Mouse (Mus musculus): Measurements from ENCODE around the gene Cars2.
"Not testable (repeated sequence)": the region's sequence is repeated elsewhere in the genome, so short reads cannot be mapped to it uniquely, and the experiment has no call there.

Gene Cars2

GRCm38 (mm10) chr8:11550281-11550948, at the start of gene Cars2:
Gene Cars2, minus strand, starts transcription at chr8:11550783.
- peak; percentile 90 for DNase-seq (ENCODE audit: low spot score)

- DNase-seq (ENCODE audit: low spot score), result no peak
Observed at GRCm38 (mm10) chr8:11593222-11593884, 42.8 kb upstream of the Cars2 start.

DNA sequence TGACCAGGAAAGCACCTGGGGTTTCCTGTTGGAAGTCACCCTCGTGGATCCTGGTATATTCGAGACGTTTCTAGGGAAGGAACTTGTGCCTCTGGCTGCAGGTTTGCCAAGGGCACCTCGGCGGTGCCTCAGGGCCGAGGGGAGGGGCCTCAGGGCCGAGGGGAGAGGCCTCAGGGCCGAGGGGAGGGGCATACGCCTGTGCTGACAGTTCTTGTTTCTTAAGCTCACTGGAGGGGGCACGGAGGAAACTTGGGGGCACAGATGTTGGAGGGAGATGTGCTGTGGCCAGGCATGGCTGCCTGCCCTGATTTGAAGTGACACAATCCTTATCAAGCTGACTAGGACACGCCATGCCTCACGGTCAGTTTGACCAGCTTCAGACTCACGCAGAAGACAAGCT, 41.7 kb upstream of the Cars2 start:
- peak; percentile 44 for DNase-seq (ENCODE audit: low spot score)

GRCm38 (mm10) chr8:11591837-11592236, 41.3 kb upstream of the Cars2 start:
- DNase-seq (ENCODE audit: low spot score), result no peak

DNA sequence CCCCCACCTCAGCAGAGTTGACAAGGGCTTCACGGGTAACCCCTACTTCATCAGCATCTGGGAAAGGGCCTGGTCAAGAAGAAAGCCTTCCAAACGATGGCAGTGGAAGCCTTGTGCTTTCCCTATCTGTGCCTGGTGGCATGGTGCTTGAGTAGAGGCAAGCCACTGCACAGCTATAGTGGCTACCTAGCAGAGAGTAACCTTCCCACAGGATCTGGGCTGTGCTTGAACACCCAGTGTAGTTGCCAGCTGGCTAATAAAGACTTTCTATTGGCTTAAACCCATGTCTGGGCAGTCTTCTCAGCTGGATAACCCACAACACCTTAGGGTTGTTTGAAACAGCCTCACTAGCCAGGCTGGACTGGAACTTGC, 35.8 kb upstream of the Cars2 start:
- no peak for DNase-seq (ENCODE audit: low spot score)

- no peak for DNase-seq (ENCODE audit: low spot score)
Observed at GRCm38 (mm10) chr8:11585513-11586373, 35.2 kb upstream of the Cars2 start.

DNA sequence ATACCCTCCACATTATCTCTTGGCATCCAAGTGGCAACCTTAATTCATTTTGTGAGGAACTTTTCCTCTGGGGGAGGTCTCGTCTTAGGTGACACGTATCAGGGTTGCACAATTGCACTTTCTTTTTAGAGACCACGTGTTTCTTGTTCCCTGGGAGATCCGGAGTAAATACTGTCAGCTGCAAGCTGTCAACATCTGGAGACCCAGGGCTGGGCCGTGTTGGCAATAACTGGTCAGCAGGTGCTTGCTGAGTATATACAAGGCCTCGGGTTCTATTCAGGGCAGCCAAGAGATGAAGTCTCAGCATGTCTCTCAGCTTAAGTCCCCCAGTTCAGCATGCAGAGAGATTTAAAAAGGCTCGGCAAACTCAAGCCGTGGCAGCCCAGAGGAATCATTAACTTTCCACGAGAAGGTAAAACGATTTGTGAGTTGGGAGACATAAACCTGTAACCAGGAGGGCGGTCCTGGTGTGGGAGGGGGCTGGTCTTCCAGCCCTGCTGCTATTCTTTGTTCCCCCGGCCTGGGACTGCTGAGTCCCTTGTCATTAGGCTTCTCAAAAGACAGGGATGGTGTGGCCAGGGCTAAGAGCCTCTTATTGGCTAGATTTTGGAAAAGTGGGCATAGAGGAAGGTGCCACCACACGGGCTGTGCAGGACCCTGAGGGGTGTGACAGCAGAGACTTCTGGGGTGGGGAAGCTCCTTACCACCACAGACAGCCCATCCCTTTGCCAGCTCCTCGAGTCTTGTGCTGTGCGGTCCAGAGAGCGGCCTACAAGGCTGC, 25.2 kb upstream of the Cars2 start:
- DNase-seq (ENCODE audit: low spot score), result no peak

DNA sequence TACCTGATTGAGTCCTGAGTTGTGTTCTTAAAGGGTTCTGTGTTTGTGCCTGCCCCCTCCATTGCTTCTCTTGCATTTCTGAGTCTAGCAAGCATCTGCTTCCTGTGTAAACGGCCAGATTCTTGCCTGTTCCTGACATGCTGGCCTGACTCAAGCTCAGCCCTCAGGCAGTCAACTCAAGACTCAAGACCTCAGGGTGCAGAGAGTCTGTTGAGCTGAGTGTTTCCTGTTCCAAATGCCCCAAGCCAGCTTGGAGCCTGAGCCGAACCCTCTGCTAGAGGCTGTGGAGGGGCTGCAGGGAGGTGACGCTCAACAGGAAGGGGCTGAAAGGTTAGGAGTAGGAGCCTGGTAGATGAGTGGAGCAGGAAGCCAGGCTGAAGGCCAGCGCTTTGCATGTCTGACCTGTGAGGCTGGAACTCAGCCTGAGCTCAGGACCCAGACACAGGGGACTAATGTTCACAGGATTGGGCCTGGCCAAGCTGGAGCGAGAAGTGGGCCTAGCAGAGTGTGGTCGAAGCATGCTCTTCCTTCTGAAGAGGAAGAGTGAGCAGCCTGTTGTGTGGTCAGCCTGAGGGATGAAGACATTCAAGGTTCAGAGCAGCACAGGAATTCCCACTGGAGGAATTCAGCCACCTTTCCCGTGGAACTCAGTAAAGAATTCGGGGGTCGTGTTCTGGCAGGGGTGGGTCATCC, 24.5 kb upstream of the Cars2 start:
- DNase-seq (ENCODE audit: low spot score), result no peak

- no peak for DNase-seq (ENCODE audit: low spot score)
Observed at GRCm38 (mm10) chr8:11572428-11572827, 21.8 kb upstream of the Cars2 start.

DNA sequence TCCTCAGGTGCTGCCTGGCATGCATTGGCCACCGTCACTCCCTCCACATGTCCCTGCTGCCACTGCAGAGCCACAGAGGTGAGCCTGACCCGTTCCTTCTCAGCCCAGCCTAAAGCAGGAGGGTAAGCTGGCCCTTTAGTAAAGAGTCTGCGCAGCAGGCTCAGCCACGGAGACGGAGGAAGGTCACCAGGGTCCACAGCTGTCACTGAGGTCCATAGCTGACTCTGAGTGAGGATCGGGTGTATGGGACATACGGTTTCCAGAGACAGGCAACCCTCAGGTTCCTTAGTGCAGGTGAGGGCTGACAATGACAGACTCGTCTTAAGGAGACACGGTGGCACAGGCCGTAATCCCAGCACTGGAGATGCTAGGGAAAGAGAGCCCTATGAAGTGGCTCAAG, 21.4 kb upstream of the Cars2 start:
- no peak for DNase-seq (ENCODE audit: low spot score)

DNA sequence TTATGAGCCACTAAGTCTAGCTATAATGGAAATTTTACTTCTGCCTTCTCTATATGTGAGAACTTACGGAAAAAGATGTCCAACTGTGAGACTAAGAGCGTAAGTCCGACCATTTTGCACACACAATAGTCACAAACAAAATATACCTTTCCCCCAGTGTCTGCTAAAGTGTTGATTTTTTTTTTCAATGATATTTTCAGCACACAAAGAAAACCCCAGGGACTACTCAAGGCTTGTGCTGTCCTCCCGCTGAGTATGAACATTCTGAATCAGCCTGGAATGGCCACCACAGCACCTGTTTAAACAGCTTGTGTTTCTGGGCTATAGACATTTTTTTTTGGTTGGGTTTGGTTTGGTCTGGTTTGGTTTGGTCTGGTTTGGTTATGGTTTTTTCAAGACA, 20.2 kb upstream of the Cars2 start:
- no peak for DNase-seq (ENCODE audit: low spot score)

DNA sequence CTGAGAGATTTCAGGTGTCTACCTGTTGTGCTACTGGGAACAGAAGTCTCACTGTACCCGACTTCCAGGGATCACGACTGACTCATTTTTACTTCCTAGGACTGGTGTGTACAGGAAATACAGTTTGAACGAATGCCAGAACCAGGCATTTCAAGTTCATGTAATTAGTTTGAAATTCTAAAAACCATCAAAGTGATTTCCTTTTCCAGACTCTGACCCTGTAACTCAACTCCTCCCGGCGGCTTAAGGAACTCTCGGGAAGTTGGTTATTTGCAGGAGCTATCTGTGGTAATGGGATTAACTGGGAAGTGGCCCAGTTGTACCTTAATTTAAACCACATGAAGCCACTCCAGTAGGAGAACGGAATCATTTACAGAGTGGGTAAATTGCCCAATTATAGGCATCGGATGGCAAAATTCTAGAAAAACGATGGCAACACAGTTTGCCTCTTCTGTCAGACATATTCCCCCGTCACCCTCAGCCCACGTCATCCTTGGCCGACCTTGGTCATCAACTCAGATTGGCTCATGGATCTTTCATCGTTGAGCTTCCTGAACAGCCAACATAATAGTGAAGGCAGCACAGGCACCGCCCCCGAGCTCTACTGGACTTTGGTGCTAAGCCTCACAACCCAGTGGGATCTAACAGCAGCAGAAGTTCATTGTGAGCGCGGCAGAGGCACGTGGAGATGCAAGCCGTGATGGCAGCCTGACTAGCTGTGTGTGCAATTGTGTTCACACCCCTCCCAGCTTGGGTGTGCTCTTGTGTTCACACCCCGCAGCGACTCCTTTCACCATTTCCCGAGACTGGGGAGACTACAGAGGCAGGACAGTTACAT, 18.9 kb upstream of the Cars2 start:
- DNase-seq (ENCODE audit: low spot score), result no peak

DNA sequence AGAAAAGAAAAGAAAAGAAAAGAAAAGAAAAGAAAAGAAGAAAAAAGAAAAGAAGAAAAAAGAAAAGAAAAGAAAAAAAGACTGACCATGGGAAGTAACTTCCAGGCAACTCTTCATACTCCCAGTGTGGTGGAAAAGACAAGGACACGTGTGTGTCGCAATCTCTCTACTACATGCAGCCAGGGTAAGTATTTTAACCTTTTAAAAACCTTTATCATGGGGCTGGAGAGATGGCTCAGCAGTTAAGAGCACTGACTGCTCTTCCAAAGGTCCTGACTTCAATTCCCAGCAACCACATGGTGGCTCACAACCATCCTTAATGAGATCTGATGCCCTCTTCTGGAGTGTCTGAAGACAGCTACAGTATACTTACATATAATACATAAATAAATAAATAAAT, 17.6 kb upstream of the Cars2 start:
- DNase-seq (ENCODE audit: low spot score), result not testable (repeated sequence)

GRCm38 (mm10) chr8:11564721-11565120, 14.1 kb upstream of the Cars2 start:
- no peak for DNase-seq (ENCODE audit: low spot score)

- DNase-seq (ENCODE audit: low spot score), result no peak
Observed at GRCm38 (mm10) chr8:11564236-11564635, 13.7 kb upstream of the Cars2 start.

DNA sequence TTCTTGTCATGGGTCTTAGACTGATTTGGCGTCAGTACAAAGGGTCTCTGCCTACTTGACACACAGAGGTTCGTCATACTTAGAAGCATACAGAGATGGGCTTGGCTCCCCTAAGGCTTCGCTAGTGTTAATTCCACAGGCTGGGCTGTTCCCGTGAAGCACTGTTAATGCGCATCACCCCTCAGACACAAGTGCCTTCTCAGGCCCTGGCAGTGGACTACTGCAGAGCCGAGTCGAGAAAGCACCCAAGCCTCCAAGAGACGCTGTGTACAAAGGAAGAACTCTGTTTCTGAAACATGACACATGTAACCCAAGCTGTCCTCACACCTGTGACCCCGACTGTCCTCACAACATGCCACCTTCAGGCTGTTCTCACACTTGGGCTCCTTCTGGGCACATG, 9.6 kb upstream of the Cars2 start:
- no peak for DNase-seq (ENCODE audit: low spot score)

- no peak for DNase-seq (ENCODE audit: low spot score)
Observed at GRCm38 (mm10) chr8:11559511-11559910, 8.9 kb upstream of the Cars2 start.

GRCm38 (mm10) chr8:11557768-11558629, 7.4 kb upstream of the Cars2 start:
- DNase-seq (ENCODE audit: low spot score), result peak; percentile 97

DNA sequence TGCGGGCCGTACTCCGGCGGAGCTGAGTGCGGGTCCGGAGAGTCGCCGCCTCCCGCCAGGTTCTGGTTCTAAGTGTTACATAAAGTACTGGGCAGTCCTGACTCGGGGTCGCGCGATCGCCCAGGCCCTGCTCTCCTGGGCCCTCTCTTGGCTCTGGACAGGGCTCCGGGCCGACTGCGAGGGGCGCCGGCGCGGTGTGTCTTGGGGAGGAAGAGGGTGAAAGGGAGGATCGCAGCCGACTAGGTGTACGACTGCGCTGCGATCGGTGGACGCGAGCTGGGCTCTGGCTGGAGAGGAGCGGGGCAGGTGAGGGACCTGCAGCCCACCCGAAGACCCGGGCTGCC, 6.8 kb upstream of the Cars2 start:
- no peak for DNase-seq (ENCODE audit: low spot score)

Measured in ovary, adult 18-20 months (tissue).